Mouse (Mus musculus) liver, adult 2 months (tissue): ENCODE data around the gene Scn2a. TPM values are rescaled to one million over a fixed set of nuclear protein-coding genes. Genes with fewer than 3 reads are reported as not detected.

Experiments used
- DNase-seq: peaks from one replicate; pipeline ENCODE4 v3.0.0-alpha.2; 2011; ENCODE audit warnings: low read depth, low spot score; ENCODE audit errors: extremely low read depth
- H3K27ac ChIP-seq: fragments of 200-500 bp; replicated peaks from 2 replicates; pipeline ENCODE4 v1.5.1; 2012; ENCODE audit warnings: low read depth, mild to moderate bottlenecking, control low read depth, inconsistent platforms, low read length; ENCODE audit not compliant: insufficient read depth
- H3K27me3 ChIP-seq: fragments of 200-500 bp; 2 replicates; pipeline ENCODE4 v1.6.1; 2012; ENCODE audit warnings: mild to moderate bottlenecking, moderate library complexity, low read length, inconsistent platforms; ENCODE audit not compliant: control insufficient read depth, insufficient read depth
- H3K36me3 ChIP-seq: fragments of 200-500 bp; 2 replicates; pipeline ENCODE4 v1.6.1; 2012; ENCODE audit warnings: low read length, inconsistent platforms; ENCODE audit not compliant: control insufficient read depth, insufficient read depth
- H3K4me1 ChIP-seq: fragments of 200-500 bp; 2 replicates; pipeline ENCODE4 v1.6.1; 2011; ENCODE audit warnings: low read length; ENCODE audit not compliant: control insufficient read depth, insufficient read depth
- H3K4me3 ChIP-seq: fragments of 200-500 bp; 2 replicates; pipeline ENCODE4 v1.5.1; 2011; ENCODE audit warnings: low read depth, mild to moderate bottlenecking, control low read depth, low read length, moderate library complexity; ENCODE audit not compliant: insufficient read depth
- H3K79me2 ChIP-seq: fragments of 200-500 bp; 2 replicates; pipeline ENCODE4 v1.6.1; 2012; ENCODE audit warnings: inconsistent platforms, mild to moderate bottlenecking, low read length, moderate library complexity; ENCODE audit not compliant: control insufficient read depth, insufficient read depth
- H3K9ac ChIP-seq: fragments of 200-500 bp; 2 replicates; pipeline ENCODE4 v1.6.1; 2012; ENCODE audit warnings: low read depth, mild to moderate bottlenecking, control low read depth, inconsistent platforms, low read length
- CTCF ChIP-seq: fragments of 200-500 bp; IDR thresholded peaks from 2 replicates; pipeline ENCODE4 v1.5.1; 2011; ENCODE audit warnings: low read depth, low read length, control low read depth
- POLR2A ChIP-seq: fragments of 200-500 bp; IDR thresholded peaks from 2 replicates; pipeline ENCODE4 v1.6.1; 2011; ENCODE audit warnings: low read length, control low read depth; ENCODE audit not compliant: insufficient read depth; ENCODE audit errors: extremely low read depth
- WGBS: fragments of 180-500 bp; shearing (Covaris S2); methylation state at CpG from one replicate; pipeline ENCODE4 v1.1.7; 2018; 5-methylcytosine and 5-hydroxymethylcytosine counted together
- polyA plus RNA-seq: library from polyadenylated mRNA; depleted of rRNA; stranded (reverse); fragments of >200 nt; gene quantifications from 2 replicates; pipeline ENCODE4 v1.2.3, GENCODE M21; 2012
- total RNA-seq: library from RNA; depleted of rRNA; stranded (reverse); fragments of >200 nt; gene quantifications from 2 replicates; pipeline ENCODE4 v1.2.3, GENCODE M21; 2014

Scn2a gene
- total and polyA plus RNA-seq, 2 experiments: 0.02 to 0.09 TPM

DNA sequence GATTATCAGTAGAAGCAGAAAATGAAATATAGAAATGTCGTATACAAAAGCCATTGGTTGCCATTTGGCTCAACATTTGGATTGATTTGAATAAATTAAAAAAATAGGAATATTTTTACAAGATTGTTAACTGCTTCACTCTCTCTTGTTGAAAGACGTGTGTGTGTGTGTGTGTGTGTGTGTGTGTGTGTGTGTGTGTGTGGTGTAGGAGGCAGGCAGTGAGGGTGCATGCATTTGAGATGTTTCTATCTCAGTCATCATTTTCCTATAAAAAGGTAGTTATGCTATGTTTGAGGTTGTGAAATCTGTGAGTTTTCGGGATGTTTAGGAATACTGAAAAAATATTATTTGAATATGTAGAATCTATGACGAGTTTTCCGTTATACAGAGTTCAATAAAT lies 1.3 kb downstream of the Scn2a start:
- H3K79me2 ChIP-seq: no peaks in the 10 kb centered on the region
- no peak overlapping the region for H3K27ac ChIP-seq
- TF ChIP-seq CTCF: no peak
- no peak for TF ChIP-seq POLR2A
- 67% methylated on average over 5 of the region's 5 CpGs for WGBS
- H3K4me1 ChIP-seq: no peaks in the 10 kb centered on the region
- H3K9ac ChIP-seq: no peak overlapping the region
- no peak overlapping the region for H3K4me3 ChIP-seq
- H3K36me3 ChIP-seq: no peaks in the 10 kb centered on the region
- no peaks in the 10 kb centered on the region for H3K27me3 ChIP-seq
- no peak for DNase-seq

DNA sequence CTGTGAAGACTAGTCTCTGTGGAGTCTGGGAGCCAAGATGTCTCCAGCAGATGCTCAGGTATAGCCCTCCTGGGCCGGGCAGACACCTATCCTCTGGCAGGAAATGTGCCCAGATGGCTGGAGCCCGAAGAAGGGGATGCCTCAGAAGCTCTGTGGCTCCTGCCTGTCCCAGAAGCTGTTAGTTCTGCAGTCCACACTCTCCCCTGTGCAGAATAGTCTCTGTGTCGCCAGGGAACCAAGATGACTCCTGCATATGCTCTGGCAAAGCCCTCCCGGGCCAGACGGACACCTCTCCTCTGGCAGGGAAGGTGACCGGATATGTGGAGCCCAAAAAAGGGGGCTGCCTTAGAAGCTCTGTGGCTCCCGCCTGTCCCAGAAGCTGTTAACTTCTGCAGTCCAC lies 32.1 kb downstream of the Scn2a start:
- 77% methylated on average over 7 of the region's 7 CpGs for WGBS
- H3K27ac ChIP-seq: no peak overlapping the region
- no peak overlapping the region for H3K9ac ChIP-seq
- no peak for DNase-seq
- no peaks in the 10 kb centered on the region for H3K4me1 ChIP-seq
- no peak overlapping the region for H3K4me3 ChIP-seq
- no peak for TF ChIP-seq CTCF
- TF ChIP-seq POLR2A: no peak
- H3K27me3 ChIP-seq: no peaks in the 10 kb centered on the region
- no peaks in the 10 kb centered on the region for H3K79me2 ChIP-seq
- H3K36me3 ChIP-seq: no peaks in the 10 kb centered on the region

DNA sequence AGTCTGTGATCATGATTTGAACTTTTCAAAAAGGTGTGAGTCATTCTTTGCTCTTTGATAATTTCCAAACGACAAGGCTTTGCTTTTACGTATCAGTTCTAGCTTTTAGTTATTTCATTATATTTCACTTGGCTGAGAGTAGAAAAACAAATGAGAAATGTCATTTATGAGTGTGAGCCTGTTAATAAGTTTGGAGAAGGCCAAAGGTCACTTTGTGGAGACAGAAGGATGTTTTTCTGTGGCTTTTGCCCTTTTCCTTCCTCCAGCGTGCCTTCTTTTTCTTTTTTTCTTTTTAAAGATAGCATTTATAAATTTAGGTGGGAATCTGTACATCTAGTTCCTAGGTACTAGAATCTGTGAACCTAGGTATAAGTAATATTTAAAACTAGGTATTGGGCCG lies 36.5 kb downstream of the Scn2a start:
- Histone ChIP-seq H3K27ac (no peak overlapping the region), H3K9ac (no peak overlapping the region), H3K4me3 (no peak overlapping the region), H3K27me3 (no peaks in the 10 kb centered on the region), H3K4me1 (no peaks in the 10 kb centered on the region), H3K36me3 (no peaks in the 10 kb centered on the region), H3K79me2 (no peaks in the 10 kb centered on the region)
- TF ChIP-seq POLR2A: no peak
- no peak for TF ChIP-seq CTCF
- WGBS: 60% methylated on average over 4 of the region's 4 CpGs
- no peak for DNase-seq

GRCm38 (mm10) chr2:65658430-65658829 lies 37.9 kb downstream of the Scn2a start:
- TF ChIP-seq POLR2A (no peak), CTCF (no peak)
- Histone ChIP-seq H3K4me1 (no peaks in the 10 kb centered on the region), H3K27me3 (no peaks in the 10 kb centered on the region), H3K4me3 (no peak overlapping the region), H3K9ac (no peak overlapping the region), H3K27ac (no peak overlapping the region), H3K36me3 (no peaks in the 10 kb centered on the region), H3K79me2 (no peaks in the 10 kb centered on the region)
- no peak for DNase-seq
- 83% methylated on average over 8 of the region's 8 CpGs for WGBS

- peak; percentile 5 for DNase-seq
- H3K9ac ChIP-seq: no peak overlapping the region
- peaks cover 1% of the 10 kb centered on the region; the same call in 1 of the 2 replicates for H3K4me1 ChIP-seq
- H3K79me2 ChIP-seq: no peaks in the 10 kb centered on the region
- no peaks in the 10 kb centered on the region for H3K36me3 ChIP-seq
- H3K4me3 ChIP-seq: no peak overlapping the region
- TF ChIP-seq POLR2A: no peak
- no peak for TF ChIP-seq CTCF
- H3K27me3 ChIP-seq: no peaks in the 10 kb centered on the region
- H3K27ac ChIP-seq: no peak overlapping the region
Observed at GRCm38 (mm10) chr2:65663892-65664291, 43.3 kb downstream of the Scn2a start.

- Histone ChIP-seq H3K4me3 (no peak overlapping the region), H3K36me3 (no peaks in the 10 kb centered on the region), H3K27me3 (no peaks in the 10 kb centered on the region), H3K79me2 (no peaks in the 10 kb centered on the region), H3K4me1 (peaks cover 1% of the 10 kb centered on the region; the same call in 1 of the 2 replicates), H3K27ac (no peak overlapping the region), H3K9ac (no peak overlapping the region)
- 93% methylated on average over 1 of the region's 1 CpGs for WGBS
- TF ChIP-seq CTCF: no peak
- no peak for TF ChIP-seq POLR2A
- no peak for DNase-seq
Observed at GRCm38 (mm10) chr2:65664481-65664880, 43.9 kb downstream of the Scn2a start.
